Mouse (Mus musculus): ENCODE measurements around the gene Lars2.

DNA sequence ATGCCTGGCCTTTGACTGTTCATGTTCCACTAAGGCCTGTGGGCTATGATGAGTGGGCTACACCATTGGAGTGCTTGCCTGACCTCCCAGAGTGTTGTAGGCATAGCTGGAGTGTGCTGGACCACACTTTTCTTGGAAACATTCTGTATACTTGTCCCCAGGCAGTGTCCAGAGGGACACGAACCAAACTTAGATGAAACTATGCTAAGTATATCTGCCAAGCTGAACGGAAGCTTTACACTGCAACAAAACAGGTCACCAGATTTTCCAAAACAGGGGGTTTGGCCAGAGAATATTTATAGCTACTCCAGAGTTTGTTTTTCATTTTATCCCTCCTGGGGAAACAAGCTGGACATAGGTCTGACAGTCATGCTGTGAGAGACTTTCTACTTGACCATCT is 122.3 kb downstream of the Lars2 start:
- TF ChIP-seq CTCF (IDR thresholded peaks at IDR 0.05; ENCODE audit: low read depth, low read length) (no peak), POLR2A (IDR thresholded peaks at IDR 0.05; ENCODE audit: borderline replicate concordance, low read depth, low read length) (no peak)
